Mouse (Mus musculus) E14TG2a.4 (cell line): Measurements from ENCODE around the gene BC003965.

ENCODE experiments used
- CTCF ChIP-seq: conservative IDR thresholded peaks from 2 replicates; pipeline ENCODE4 v1.5.1; 2014; ENCODE audit warnings: low read length
- NANOG ChIP-seq: IDR thresholded peaks from 2 replicates; pipeline ENCODE4 v1.6.1; 2014; ENCODE audit warnings: borderline replicate concordance, low read length, mixed read lengths

DNA sequence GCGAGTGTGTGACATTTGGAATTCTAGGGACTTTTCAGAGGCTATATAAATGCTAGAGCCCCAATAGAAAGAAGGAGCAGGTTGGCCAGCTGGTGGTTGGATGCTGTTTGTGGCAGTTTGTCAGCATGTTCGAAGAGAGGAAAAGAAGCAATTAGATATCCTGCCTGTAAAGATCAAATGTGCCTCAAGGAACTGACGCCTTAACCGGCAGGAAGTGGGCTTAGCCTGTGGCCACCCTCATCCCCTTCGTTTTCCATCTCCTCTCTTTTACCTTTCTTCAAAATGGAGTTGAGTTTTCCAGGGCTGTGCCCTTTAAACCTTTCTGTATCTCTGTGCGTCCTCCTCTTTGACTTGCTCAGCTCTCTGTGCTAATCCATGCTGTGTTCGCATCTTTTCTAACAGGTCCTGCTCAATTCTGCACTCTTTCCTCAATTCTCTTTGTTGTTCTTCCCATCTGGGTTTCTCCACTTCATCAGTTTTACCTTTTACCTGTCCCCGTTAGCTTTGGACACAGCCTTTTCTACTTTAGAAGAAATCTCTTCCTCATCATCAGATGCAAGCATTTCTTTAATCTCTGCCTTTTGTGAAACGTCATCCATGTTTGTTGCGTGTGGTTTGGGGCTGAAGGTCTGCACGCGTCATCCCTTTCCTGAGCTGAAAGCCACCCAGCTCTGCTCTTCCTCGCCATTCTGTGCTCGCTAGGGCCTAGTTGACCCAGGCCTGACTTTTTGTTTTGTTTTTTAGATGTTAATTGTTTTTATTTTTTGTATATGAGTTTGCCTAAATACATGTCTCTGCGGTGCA lies 35.3 kb downstream of the BC003965 start:
- no peak for TF ChIP-seq CTCF
- no peak for TF ChIP-seq NANOG
